Mouse (Mus musculus): ENCODE measurements at regions not wholly inside any gene's neighbourhood (a gene's known extent, or its start where the extent isn't known, plus 50 kb on each side); places are given as distances from the start of the nearest gene placed in this dataset.

GRCm38 (mm10) chr16:30130113-30130471, 65.9 kb downstream of the Hes1 start:
- H3K27me3 ChIP-seq (ENCODE audit: control insufficient read depth, insufficient read depth, low read length): no peaks in the 10 kb centered on the region; the same call in 1 of the 2 replicates
- no peak overlapping the region for H3K27ac ChIP-seq (ENCODE audit: insufficient read depth, low read length)
- no peak for DNase-seq
- no peak overlapping the region for H3K4me3 ChIP-seq (replicated peaks; ENCODE audit: insufficient read depth, low read depth, low read length)
- TF ChIP-seq POLR2A (IDR thresholded peaks at IDR 0.05; ENCODE audit: borderline replicate concordance, insufficient read depth, low read length): no peak
- no peaks in the 10 kb centered on the region for H3K4me1 ChIP-seq (ENCODE audit: control insufficient read depth, insufficient read depth, low read length)
- WGBS: 63% methylated on average over 4 of the region's 4 CpGs

GRCm38 (mm10) chr16:30132086-30132485, 67.9 kb downstream of the Hes1 start:
- H3K4me3 ChIP-seq (replicated peaks; ENCODE audit: insufficient read depth, low read depth, low read length): no peak overlapping the region
- no peaks in the 10 kb centered on the region; the same call in 1 of the 2 replicates for H3K27me3 ChIP-seq (ENCODE audit: control insufficient read depth, insufficient read depth, low read length)
- DNase-seq: no peak
- H3K4me1 ChIP-seq (ENCODE audit: control insufficient read depth, insufficient read depth, low read length): no peaks in the 10 kb centered on the region
- TF ChIP-seq CTCF (IDR thresholded peaks at IDR 0.05; ENCODE audit: borderline replicate concordance, insufficient read depth, low read depth, low read length): no peak
- no peak for TF ChIP-seq POLR2A (IDR thresholded peaks at IDR 0.05; ENCODE audit: borderline replicate concordance, insufficient read depth, low read length)
- no peak overlapping the region for H3K27ac ChIP-seq (ENCODE audit: insufficient read depth, low read length)
- WGBS: 82% methylated on average over 7 of the region's 7 CpGs

GRCm38 (mm10) chr16:30134642-30135165, 70.5 kb downstream of the Hes1 start:
- 71% methylated on average over 6 of the region's 6 CpGs for whole genome bisulfite sequencing
- H3K27ac ChIP-seq (ENCODE audit: insufficient read depth, low read length): no peak overlapping the region
- H3K27me3 ChIP-seq (ENCODE audit: control insufficient read depth, insufficient read depth, low read length): no peaks in the 10 kb centered on the region
- no peak overlapping the region for H3K4me3 ChIP-seq (replicated peaks; ENCODE audit: insufficient read depth, low read depth, low read length)
- TF ChIP-seq CTCF (IDR thresholded peaks at IDR 0.05; ENCODE audit: borderline replicate concordance, insufficient read depth, low read depth, low read length): no peak
- no peak for TF ChIP-seq POLR2A (IDR thresholded peaks at IDR 0.05; ENCODE audit: borderline replicate concordance, insufficient read depth, low read length)
- H3K4me1 ChIP-seq (ENCODE audit: control insufficient read depth, insufficient read depth, low read length): no peaks in the 10 kb centered on the region
- no peak for DNase-seq

GRCm38 (mm10) chr16:30136849-30137248, 72.7 kb downstream of the Hes1 start:
- H3K4me1 ChIP-seq (ENCODE audit: control insufficient read depth, insufficient read depth, low read length): no peaks in the 10 kb centered on the region
- no peak overlapping the region for H3K27ac ChIP-seq (ENCODE audit: insufficient read depth, low read length)
- TF ChIP-seq POLR2A (IDR thresholded peaks at IDR 0.05; ENCODE audit: borderline replicate concordance, insufficient read depth, low read length): no peak
- TF ChIP-seq CTCF (IDR thresholded peaks at IDR 0.05; ENCODE audit: borderline replicate concordance, insufficient read depth, low read depth, low read length): no peak
- DNase-seq: no peak
- H3K27me3 ChIP-seq (ENCODE audit: control insufficient read depth, insufficient read depth, low read length): no peaks in the 10 kb centered on the region
- H3K4me3 ChIP-seq (replicated peaks; ENCODE audit: insufficient read depth, low read depth, low read length): no peak overlapping the region
- 89% methylated on average over 5 of the region's 5 CpGs for WGBS

- TF ChIP-seq CTCF (IDR thresholded peaks at IDR 0.05; ENCODE audit: borderline replicate concordance, insufficient read depth, low read depth, low read length) (no peak), POLR2A (IDR thresholded peaks at IDR 0.05; ENCODE audit: borderline replicate concordance, insufficient read depth, low read length) (no peak)
- no peaks in the 10 kb centered on the region for H3K27me3 ChIP-seq (ENCODE audit: control insufficient read depth, insufficient read depth, low read length)
- WGBS: 47% methylated on average over 1 of the region's 1 CpGs
These were observed 73.6 kb downstream of the Hes1 start for GRCm38 (mm10) chr16:30137812-30138211.

DNA sequence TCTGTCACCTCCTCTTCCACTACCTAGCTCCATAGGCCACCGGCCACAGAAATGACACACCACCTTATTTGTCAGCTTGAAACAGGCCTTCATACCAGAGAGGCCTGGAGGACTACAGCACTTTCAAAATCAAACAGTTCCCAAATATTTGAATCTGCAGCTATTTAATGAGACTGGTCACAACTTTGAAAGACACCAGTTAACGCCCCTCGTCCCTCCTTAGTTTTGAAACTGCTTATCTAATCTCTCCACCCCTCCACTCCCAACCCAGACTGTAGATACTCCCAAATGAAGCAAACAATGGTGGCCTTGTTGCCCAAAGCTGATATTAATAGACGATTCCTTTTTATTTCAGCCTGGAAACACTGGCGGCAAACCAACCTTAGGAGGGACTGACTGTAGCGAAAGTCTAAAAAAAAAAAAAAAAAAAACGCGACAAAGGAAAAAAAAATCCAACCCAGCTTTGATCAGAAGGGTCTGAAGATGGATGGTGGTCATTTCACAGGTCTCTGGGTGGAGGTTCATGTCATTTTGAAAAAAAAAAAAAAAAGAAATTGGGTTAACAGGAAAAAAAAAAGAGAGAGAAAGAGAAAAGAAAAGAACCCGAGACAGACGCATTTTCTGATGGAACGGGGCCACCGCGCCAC, 80.8 kb downstream of the Hes1 start:
- no peak for DNase-seq
- Histone ChIP-seq H3K4me1 (ENCODE audit: control insufficient read depth, insufficient read depth, low read length) (no peaks in the 10 kb centered on the region), H3K27ac (ENCODE audit: insufficient read depth, low read length) (no peak overlapping the region), H3K4me3 (replicated peaks; ENCODE audit: insufficient read depth, low read depth, low read length) (no peak overlapping the region), H3K27me3 (ENCODE audit: control insufficient read depth, insufficient read depth, low read length) (no peaks in the 10 kb centered on the region)
- no peak for TF ChIP-seq POLR2A (IDR thresholded peaks at IDR 0.05; ENCODE audit: borderline replicate concordance, insufficient read depth, low read length)
- TF ChIP-seq CTCF (IDR thresholded peaks at IDR 0.05; ENCODE audit: borderline replicate concordance, insufficient read depth, low read depth, low read length): no peak
- 35% methylated on average over 13 of the region's 13 CpGs for WGBS

More at GRCm38 (mm10) chr16:30137812-30138211, 73.6 kb downstream of the Hes1 start:
- no peak overlapping the region for H3K4me3 ChIP-seq (replicated peaks; ENCODE audit: insufficient read depth, low read depth, low read length)
- no peak for DNase-seq
- H3K4me1 ChIP-seq (ENCODE audit: control insufficient read depth, insufficient read depth, low read length): no peaks in the 10 kb centered on the region
- no peak overlapping the region for H3K27ac ChIP-seq (ENCODE audit: insufficient read depth, low read length)

DNA sequence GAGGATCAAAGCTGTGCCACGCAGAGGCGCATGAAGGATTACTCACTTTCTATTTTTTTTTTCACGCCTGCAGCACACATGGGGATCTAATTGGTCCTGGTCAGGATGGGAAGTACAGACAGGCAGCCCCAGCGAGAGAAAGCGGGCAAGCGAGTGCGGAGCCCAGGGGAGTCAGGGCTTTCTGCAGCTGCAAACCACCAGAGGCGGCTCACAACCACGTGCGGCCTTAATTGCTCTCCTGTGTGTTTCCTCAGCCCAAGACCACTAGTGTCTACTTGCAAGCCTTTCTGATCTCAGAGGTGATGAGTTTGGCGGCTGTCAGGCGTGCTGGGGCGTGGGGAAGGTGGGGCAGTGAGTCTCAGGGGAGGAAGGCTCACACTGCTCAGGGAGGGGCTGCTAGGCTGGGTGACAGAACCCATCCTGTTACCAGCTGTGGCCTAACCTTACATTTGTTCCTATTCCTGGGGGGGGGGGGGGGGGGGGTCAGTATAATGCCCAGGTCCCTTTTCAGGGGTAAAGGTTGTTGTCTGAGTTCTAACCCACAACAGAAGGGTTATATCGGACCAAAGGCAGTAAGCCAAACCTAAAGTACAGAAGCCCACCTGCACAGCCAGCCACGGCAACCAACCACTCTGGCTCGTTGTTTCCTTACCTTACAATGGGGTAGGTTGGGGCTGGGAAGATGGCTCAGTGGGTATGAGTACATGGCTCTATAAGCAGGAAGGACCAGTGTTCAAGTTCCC, 81.5 kb downstream of the Hes1 start:
- no peaks in the 10 kb centered on the region for H3K27me3 ChIP-seq (ENCODE audit: control insufficient read depth, insufficient read depth, low read length)
- H3K4me3 ChIP-seq (replicated peaks; ENCODE audit: insufficient read depth, low read depth, low read length): no peak overlapping the region
- H3K27ac ChIP-seq (ENCODE audit: insufficient read depth, low read length): no peak overlapping the region
- WGBS: 40% methylated on average over 16 of the region's 16 CpGs
- TF ChIP-seq POLR2A (IDR thresholded peaks at IDR 0.05; ENCODE audit: borderline replicate concordance, insufficient read depth, low read length): no peak
- TF ChIP-seq CTCF (IDR thresholded peaks at IDR 0.05; ENCODE audit: borderline replicate concordance, insufficient read depth, low read depth, low read length): no peak
- no peak for DNase-seq
- H3K4me1 ChIP-seq (ENCODE audit: control insufficient read depth, insufficient read depth, low read length): peaks cover 2% of the 10 kb centered on the region; the same call in 1 of the 2 replicates

- no peak for TF ChIP-seq POLR2A (IDR thresholded peaks at IDR 0.05; ENCODE audit: borderline replicate concordance, insufficient read depth, low read length)
- TF ChIP-seq CTCF (IDR thresholded peaks at IDR 0.05; ENCODE audit: borderline replicate concordance, insufficient read depth, low read depth, low read length): no peak
- Histone ChIP-seq H3K27ac (ENCODE audit: insufficient read depth, low read length) (no peak overlapping the region), H3K4me3 (replicated peaks; ENCODE audit: insufficient read depth, low read depth, low read length) (no peak overlapping the region), H3K27me3 (ENCODE audit: control insufficient read depth, insufficient read depth, low read length) (no peaks in the 10 kb centered on the region), H3K4me1 (ENCODE audit: control insufficient read depth, insufficient read depth, low read length) (peaks cover 7% of the 10 kb centered on the region; the same call in 1 of the 2 replicates)
- WGBS: 64% methylated on average over 1 of the region's 1 CpGs
- no peak for DNase-seq
These were observed 82.0 kb downstream of the Hes1 start for GRCm38 (mm10) chr16:30146208-30146525.
